Mouse (Mus musculus) monocyte, adult 2 months (primary cell): ENCODE results near the gene Mta3.
"Not testable (repeated sequence)": the region's sequence is repeated elsewhere in the genome, so short reads cannot be mapped to it uniquely, and the experiment has no call there.

Experiments
- DNase-seq, 2 experiments: peaks; one replicate each; pipeline ENCODE4 v3.0.0; 2022; ENCODE audit warnings: low spot score in 2 of 2, low read depth in 1 of 2

Mta3 gene

DNA sequence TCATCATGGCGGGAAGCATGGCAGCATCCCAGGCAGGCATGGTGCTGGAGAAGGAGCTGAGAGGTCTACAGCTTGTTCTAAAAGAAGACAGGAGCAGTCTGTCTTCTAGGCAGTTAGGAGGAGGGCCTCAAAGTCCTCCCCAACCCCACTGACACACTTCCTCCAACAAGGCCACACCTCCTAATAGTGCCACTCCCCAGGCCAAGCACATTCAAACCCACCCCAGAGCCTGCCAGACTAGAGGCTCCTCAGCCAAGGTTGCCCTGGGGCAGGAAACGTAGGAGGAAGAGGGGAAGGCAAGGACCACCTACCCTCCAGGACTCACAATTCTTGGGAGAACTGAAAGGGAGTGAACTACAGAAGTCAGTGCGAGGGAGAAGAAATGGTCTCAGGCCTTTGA lies 141.9 kb downstream of the Mta3 start, which contains the start of gene Haao:
Gene Haao, minus strand, starts transcription at position 149 of the 400 bp plus-strand sequence.
- peak in 1 of 2 experiments; percentile 46 for DNase-seq

DNA sequence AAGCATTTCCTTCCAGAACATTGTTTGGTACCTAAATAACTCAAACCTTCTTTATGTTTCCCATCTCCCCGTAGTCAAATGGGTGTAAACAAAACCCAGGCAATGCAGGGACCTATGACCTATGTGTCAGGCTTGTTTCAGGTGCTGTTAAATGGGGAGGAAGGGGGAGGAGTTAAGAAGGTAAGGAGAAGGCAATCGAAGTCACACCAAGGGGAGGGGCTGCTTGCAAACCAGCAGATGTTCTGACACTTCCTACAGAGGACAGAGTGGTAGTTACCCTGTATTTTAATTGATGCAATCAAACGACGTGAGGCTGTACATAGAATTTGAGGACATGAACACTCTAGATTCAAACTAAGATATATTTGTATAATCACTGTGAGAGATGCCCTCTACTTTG lies 142.5 kb downstream of the Mta3 start:
- no peak for DNase-seq

DNA sequence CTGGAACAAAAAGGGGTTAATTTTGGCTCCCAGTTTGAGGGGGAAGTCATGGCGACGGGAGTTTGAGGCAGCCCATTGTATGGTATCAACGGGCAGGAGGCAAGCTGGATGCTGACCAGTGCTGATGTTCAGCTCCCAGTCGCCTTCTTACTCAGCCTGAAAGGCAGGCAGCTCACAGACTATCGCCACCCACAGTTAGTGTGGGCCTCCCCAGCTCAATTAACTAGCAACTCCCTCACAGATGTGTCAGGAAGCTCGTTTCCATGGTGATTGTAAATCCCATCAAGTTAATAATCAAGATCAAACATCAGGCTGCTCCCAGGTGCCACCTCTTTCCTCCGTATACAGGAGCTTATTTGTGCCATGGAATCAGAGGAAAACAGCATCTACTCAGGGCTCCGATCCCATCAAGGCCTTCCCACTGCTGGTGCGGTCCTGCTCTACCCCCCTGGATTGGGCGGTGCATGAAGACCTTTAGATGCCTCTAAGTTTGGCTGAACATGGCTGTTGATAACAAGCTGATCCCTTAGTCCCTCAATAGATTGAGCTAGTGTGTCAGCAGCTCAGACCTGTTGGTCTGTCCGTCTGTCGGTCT lies 143.2 kb downstream of the Mta3 start:
- DNase-seq, result no peak

DNA sequence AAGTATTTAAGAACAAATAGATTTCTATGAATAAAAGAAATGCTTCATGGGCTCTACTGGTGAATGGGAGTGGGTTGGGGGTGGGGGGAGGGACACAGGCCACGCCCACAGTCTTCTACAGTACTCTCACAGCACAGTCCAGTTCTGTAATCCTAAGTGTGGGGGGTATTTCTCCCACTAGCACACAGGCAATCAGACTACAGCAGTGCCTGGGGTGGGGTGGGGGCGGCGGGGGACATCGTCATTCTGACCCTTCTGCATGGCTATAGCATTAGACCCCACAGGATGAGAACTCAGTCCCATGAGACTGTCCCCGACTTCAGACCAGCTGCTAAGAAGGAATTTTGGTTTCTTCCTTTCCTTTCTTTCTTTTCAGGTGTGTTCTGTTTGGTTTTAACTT lies 143.8 kb downstream of the Mta3 start:
- DNase-seq, result no peak

DNA sequence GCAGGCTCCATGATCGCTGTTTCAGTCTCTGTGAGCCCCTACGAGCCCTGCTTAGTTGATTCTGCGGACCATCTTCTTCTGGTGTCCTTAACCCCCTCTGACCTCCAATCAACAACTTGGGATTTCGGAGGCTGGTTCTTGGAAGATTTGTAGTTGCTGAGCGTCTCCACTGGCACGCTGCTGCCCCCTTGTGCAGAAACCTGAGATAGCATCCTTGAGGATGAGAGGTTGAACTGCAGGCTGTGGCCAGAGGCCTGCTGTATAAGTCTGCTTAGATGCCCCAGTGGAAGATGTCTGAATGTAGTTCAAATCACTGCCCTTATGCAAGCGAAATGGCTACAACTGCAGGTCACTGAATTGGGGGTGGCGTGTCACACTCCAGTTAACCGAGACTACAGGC lies 144.5 kb downstream of the Mta3 start:
- DNase-seq, result peak in 1 of 2 experiments; percentile 77

DNA sequence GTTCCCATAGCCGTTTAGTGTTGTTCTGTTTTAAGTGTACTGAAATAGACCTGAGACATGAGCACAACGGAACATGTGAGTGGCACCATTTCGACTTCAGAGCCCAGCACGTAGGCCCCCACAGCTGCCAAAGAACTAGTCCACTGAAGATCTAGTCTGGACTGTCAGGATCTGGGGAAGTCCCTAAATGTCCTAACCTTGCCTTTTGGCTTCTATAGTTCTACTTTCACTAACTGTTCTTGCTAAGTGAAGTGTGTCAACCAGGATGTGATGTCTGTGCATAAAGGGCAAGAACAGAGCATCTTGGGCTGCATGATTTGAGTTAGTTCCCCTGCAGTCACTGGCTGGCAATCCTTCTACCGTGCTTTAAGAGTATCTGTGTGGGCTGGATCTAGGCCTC lies 144.9 kb downstream of the Mta3 start:
- DNase-seq, result no peak

DNA sequence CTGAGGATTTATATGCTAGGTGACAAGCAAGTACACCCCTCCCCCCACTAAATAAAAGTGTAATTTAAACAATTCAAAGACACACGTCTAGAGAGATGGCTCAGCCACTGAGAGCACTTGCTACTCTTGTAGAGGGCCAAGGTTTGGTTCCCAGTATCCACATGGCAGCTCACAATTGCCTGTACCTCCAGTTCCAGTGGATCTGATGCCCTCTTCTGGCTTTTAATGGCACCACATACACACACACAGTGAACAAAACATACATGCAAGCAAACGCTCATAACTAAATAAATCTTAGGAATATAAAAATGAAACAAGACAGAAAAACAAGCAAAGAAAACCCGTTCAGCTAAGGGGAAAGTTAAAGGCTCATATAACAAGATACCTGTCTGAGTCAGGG lies 147.9 kb downstream of the Mta3 start:
- DNase-seq, result no peak

DNA sequence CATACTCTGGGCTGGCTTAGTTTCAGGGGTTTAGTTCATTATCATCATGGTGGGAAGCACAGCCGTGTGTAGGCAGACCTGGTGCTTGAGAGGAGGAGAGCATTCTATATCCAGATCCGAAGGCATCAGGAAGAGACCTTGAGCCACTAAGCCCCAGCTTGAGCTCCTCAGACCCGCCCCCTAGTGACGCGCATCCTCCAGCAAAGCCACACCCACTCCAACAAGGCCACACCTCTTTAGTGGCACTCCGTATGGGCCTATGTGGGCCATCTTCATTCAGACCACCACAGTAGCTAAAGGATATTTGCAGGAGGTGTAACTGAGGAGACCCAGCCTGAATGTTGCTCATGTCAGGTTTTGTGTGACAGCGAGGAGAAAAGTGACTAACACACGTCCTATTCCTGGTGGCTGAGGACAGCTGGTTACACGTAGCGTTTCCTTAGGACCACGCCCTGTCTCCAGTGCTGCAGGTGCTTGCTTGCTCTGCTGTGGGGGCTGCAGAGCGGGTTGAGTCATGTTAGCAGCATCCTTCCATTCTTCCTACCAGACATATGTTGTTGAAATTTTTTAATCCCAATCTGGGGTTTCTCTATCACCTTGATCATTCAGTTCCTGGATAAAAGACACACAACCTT lies 148.4 kb downstream of the Mta3 start:
- DNase-seq, result no peak

DNA sequence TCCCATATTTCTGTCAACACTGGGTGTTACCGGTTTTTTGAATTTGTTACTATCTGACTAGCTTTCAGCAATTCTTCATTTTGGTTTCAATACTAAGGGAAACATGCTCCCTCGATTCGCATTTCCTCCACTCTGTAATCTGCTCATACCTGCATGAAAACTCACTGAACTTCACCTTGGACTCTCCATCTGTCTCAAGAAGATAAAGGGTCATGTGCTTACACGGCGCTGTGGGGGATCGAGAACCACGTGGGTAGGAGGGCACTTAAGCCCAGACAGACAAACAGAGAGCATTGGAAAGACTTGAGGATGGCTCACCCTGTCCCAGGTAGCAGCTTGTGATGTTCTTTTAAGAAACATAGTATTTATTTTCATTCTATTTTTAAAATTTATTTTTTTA lies 152.4 kb downstream of the Mta3 start:
- no peak for DNase-seq

DNA sequence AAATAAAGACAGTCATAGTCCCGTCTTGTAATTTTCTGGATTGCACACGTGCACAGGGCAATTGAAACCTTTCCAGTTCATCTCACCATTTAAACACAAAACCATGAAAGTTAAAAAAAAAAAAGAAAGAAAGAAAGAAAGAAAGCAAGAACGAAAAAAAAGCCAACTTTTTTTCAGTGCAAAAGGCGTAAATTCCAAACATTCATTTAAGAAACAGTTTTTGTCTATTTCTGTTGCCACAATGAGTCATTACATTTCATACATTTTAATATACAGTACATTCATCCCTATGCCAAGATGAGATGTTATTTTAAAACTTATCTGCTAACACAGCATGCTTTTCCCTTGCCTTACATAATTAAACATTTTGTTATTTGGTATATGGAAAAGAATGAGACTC lies 153.7 kb downstream of the Mta3 start:
- no peak for DNase-seq

DNA sequence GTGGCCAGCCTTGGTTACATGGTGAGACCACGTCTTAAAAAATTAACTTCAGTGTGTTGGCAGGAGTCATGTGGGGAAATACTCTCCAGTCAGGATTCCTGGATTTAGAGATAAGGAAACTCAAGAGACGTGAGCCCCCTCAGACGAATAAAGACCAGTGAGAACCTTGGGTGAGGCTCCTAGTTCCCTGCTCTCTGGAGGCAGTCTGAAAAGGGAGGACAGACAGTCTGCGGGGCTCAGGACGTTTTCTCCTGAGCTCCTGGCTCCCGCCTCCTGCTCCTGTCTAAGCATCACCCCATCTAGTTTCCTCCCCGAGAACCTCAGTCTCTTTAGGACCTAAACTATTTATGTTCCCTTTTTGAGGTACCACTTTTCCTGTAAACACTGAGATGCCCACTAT lies 154.3 kb downstream of the Mta3 start:
- DNase-seq, result no peak

DNA sequence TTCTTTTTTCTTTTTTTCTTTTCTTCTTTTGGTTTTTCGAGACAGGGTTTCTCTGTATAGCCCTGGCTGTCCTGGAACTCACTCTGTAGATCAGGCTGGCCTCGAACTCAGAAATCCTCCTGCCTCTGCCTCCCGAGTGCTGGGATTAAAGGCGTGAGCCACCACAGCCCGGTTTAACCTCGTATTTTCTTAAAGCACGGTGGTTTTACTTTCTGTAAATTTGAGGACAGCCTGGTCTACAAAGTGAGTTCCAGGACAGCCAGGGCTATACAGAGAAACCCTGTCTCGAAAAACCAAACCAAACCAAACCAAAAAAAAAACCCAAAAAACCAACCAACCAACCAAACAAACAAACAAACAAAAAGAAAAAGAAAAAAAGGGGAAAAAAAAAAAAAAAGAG lies 155.0 kb downstream of the Mta3 start:
- not testable (repeated sequence) for DNase-seq

DNA sequence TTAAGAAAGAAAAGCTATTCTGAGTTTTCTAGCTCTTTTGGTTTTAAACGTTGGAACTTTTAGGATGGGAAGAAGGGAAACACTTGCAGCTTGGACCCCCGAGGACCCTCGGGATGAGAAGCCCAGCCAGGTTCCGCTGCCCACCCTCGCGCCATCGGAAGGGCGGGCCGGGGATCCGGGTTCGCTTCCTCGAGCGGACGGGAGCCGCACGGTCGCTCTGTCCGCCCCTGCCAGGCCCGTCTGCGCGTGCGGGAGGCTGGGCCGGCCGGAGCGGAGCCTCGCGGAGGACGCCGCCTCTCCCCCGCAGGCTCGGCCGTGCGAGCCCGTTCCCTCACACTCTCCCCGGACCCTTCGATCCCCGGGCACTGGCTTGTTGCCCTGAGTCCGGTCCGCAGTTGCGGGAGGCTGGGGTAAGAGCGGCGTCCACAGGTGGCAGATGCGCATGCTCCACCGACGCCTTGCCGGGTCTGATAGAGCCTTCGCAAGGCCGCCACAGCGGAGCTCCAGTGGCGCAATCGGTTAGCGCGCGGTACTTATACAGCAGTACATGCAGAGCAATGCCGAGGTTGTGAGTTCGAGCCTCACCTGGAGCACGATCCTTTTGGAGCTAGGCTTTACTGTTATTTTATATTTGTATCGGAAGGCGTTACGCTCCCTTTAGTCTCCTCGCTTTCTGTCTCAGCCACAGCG lies 155.6 kb downstream of the Mta3 start:
- peak; percentile 84 to 96 for DNase-seq

DNA sequence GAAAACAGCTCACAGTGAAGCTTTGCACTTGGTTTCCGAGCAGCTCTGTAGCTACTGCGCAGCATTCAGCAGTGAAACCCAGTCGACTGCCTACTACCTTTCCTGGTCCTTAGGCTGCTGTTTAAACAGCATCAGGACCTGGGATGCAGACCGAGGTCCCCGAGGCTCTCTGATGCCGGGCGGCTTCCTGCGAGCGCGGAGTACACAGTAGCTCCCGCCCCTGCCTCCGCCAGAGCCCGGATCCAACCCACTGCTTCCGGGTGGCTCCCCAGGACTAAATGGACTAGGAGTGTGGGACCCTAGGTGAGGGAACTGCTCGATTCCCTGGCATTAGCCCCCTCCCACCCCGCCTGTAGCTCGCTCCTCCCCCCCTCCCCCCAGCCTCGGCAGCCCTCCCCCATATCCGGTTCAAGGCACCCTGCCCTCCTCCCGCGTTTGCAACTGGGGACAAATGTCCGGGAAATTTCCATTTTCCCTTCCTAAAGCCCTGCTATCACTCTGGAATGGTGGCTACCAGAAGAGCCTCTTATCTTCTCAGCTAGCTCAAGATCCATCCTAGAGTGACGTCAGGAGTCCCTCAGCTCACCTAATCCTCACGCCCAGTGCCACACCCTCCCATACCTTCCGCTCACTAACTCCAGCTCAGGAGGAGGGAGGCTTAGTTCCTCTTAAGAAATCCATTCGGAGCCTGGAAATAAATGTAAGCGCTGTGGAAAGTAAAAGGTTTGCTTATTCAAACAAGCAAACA lies 156.3 kb downstream of the Mta3 start:
- no peak for DNase-seq

DNA sequence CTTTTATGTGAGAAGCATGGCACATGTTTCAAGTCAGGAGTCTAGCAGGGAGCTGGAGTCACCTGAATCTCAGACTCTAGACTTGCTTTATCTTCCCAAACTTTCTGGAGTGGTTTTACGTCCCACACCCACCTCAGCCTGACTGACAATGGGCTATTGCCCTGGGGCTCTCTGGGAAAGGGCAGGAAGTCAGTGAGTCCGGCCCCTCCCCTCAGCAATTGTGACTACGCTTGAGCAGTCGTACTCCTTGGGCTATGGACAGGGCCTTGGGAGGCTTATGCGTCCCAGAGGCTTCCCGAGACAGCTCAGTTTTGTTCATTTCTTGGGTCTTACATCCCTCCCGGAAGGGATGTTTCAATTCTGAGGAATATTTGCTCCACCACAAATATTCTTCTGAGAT lies 159.4 kb downstream of the Mta3 start:
- no peak for DNase-seq

DNA sequence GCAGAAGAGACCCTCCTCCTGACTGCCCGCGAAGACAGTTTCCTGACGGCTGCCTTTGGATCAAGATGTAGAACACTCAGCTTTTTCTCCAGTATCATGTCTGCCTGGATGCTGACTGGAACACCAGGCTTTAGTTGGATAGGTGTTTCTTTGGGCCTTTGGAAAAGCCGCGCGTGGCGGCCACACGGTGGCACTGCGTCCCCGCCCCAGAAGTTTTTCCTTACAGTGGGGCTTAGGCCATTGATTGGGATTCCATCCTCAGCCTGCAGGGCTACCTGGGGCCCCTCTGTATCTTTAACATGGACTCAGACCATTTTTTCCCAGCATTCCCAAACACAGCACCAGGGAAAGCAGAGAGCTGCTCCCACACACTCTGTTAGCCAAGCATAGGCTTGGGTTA lies 160.6 kb downstream of the Mta3 start:
- no peak for DNase-seq

DNA sequence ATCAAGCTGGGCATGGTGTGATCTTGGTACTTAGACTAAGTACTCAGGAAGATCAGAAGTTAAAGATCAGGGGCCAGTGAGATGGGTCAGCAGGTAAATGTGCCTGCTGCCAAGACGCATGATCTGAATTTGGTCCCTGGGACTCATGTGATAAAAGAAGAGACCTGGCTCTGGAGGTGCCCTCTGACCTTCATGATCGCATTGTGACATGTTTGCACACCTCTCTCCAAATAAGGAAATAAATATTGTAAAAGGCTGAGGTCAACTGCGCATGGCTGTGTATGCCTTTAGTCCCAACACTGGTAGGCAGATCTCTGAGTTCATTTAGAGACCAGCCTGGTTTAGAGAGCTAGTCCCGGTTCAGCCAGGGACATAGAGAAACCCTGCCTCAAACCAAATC lies 164.4 kb downstream of the Mta3 start:
- DNase-seq, result no peak
